Mouse (Mus musculus) ES-Bruce4 (cell line): ENCODE data around the gene Tor1aip2. TPM values are rescaled to one million over a fixed set of nuclear protein-coding genes. Genes with fewer than 3 reads are reported as not detected.

Experiments used
- H3K27ac ChIP-seq: 2 replicates; pipeline ENCODE4 v1.5.1; 2012; ENCODE audit warnings: low read length, inconsistent platforms; ENCODE audit not compliant: insufficient read depth
- H3K27me3 ChIP-seq: 2 replicates; pipeline ENCODE4 v1.6.1; 2012; ENCODE audit warnings: mild to moderate bottlenecking, low read length, inconsistent platforms; ENCODE audit not compliant: control insufficient read depth, poor library complexity, insufficient read depth, severe bottlenecking
- H3K36me3 ChIP-seq: 2 replicates; pipeline ENCODE4 v1.6.1; 2012; ENCODE audit warnings: inconsistent platforms, mild to moderate bottlenecking, low read length, moderate library complexity; ENCODE audit not compliant: control insufficient read depth, poor library complexity, insufficient read depth, severe bottlenecking
- H3K4me1 ChIP-seq: one replicate; pipeline ENCODE4 v1.8.1; 2011; ENCODE audit warnings: low read length; ENCODE audit not compliant: control insufficient read depth, insufficient read depth
- H3K4me3 ChIP-seq: 2 replicates; pipeline ENCODE4 v1.5.1; 2011; ENCODE audit warnings: low read depth, mild to moderate bottlenecking, low read length
- H3K9ac ChIP-seq: 2 replicates; pipeline ENCODE4 v1.6.1; 2012; ENCODE audit warnings: low read depth, mild to moderate bottlenecking, inconsistent platforms; ENCODE audit not compliant: poor library complexity, severe bottlenecking
- H3K9me3 ChIP-seq: replicated peaks from 2 replicates; pipeline ENCODE4 v1.6.1; 2012; ENCODE audit warnings: mild to moderate bottlenecking, low read length, inconsistent platforms; ENCODE audit not compliant: control insufficient read depth, poor library complexity, insufficient read depth, severe bottlenecking
- CTCF ChIP-seq: IDR thresholded peaks from one replicate; pipeline ENCODE4 v1.8.1; 2011; ENCODE audit warnings: low read depth, low read length
- EP300 ChIP-seq: IDR thresholded peaks from 2 replicates; pipeline ENCODE4 v1.6.1; 2011; ENCODE audit warnings: low read depth, low read length; ENCODE audit not compliant: insufficient read depth
- POLR2A ChIP-seq: IDR thresholded peaks from one replicate; pipeline ENCODE4 v1.8.1; 2011; ENCODE audit warnings: low read length; ENCODE audit not compliant: insufficient read depth
- polyA plus RNA-seq: library from polyadenylated mRNA; stranded (reverse); fragments of >200 nt; gene quantifications from 2 replicates; pipeline ENCODE4 v1.2.4, GENCODE M21; 2011; ENCODE audit warnings: low read depth; ENCODE audit not compliant: missing spikeins, insufficient read depth, insufficient read length

Gene Tor1aip2
- polyA plus RNA-seq, 1 experiment, result 178 TPM

- no peak overlapping the region for H3K9ac ChIP-seq
- TF ChIP-seq POLR2A (no peak), EP300 (no peak), CTCF (no peak)
- H3K9me3 ChIP-seq, result no peaks in the 10 kb centered on the region
- no peaks in the 10 kb centered on the region for H3K4me1 ChIP-seq
- no peaks in the 10 kb centered on the region for H3K36me3 ChIP-seq
- H3K4me3 ChIP-seq, result no peak overlapping the region
- H3K27ac ChIP-seq, result no peak overlapping the region
- H3K27me3 ChIP-seq, result no peaks in the 10 kb centered on the region
These were observed 81.6 kb downstream of the Tor1aip2 start for GRCm38 (mm10) chr1:156116770-156117169.

Other genes starting within 250 kb of the Tor1aip2 start
- gene Qsox1, start 222.5 kb upstream of the Tor1aip2 start, polyA plus RNA-seq, result 14.7 and 18.1 TPM in 2 replicates
- gene Cep350, start 62.1 kb upstream of the Tor1aip2 start, polyA plus RNA-seq, result 35.2 and 36.5 TPM in 2 replicates
- 18.8 and 29.9 TPM in 2 replicates for gene Tor1aip1, start 1.1 kb downstream of the Tor1aip2 start, polyA plus RNA-seq
- gene Fam163a, start 169.6 kb downstream of the Tor1aip2 start, polyA plus RNA-seq, result 0.33 and 0.40 TPM in 2 replicates